Mouse (Mus musculus) megakaryocyte, embryonic 14.5 days (primary cell): ENCODE measurements around the gene 2210017I01Rik.

Experiments used
- FLI1 ChIP-seq: IDR thresholded peaks from 2 replicates; pipeline ENCODE4 v1.6.1; 2012; ENCODE audit warnings: low read length, inconsistent platforms, mixed read lengths
- GATA1 ChIP-seq: IDR thresholded peaks from 3 replicates; pipeline ENCODE4 v1.6.1; 2012; ENCODE audit warnings: mixed read lengths, low read length, inconsistent platforms, borderline replicate concordance

DNA sequence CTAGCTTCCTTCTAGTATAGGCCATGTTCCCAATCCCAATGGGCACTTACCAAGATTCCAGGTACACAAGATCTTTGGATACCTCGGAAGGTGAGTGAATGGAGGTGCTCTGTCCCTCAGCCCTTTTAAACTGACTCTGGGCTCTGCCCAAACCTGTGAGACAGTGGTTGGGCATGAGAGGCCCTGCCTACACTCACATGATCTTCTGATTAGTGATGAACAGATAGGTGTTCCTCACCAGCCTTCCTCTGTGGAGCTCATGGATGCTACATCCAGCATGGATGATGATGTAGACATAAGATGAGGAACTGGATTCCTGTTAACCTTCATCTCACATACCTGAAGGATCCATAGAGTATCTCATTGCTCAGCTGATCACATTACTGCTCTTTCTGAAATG lies 40.9 kb upstream of the 2210017I01Rik start, which contains the start of gene Lce1a1:
- no peak for TF ChIP-seq GATA1
- TF ChIP-seq FLI1, result no peak
